Mouse (Mus musculus) adrenal gland, postnatal 4 days (tissue): ENCODE results near the gene D430042O09Rik. TPM values are rescaled to one million over a fixed set of nuclear protein-coding genes. Genes with fewer than 3 reads are reported as not detected.
A peak's percentile ranks its signal among the peaks of the same experiment; 100 is the strongest.

Source experiments
- DNase-seq, 2 experiments: peaks; one replicate each; pipeline ENCODE4 v3.0.0; 2021 to 2022; ENCODE audit warnings: low spot score in 2 of 2, mixed read lengths in 2 of 2
- total RNA-seq, 2 experiments: library from RNA; stranded (reverse); gene quantifications; 2 replicates each; pipeline ENCODE4 v1.2.3; 2021

D430042O09Rik gene
- total RNA-seq, 2 experiments from 2014 or later = 25.1 to 29.6 TPM

- no peak for DNase-seq
Observed at GRCm38 (mm10) chr7:125736366-125737015, 28.8 kb downstream of the D430042O09Rik start.

DNA sequence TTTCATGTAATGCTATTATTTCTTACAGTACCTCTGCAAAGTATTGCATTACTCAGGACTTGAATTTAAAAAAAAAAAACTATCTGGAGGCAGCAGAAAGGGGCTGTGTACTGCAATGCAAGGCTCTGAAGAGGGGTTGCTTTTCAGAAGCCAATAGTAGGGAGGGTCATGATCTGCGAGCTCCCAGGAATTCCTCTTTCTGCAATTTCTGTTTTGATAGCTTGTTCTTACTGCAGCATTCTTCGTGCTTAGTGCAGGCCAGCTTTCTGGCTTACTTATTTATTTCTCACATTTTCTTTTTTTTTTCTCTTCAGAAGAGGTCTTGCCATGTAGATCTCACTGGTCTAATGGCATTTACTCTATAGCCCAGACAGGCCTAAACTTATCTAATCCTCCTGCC is 32.8 kb downstream of the D430042O09Rik start:
- no peak for DNase-seq

- DNase-seq = no peak
Observed at GRCm38 (mm10) chr7:125741271-125741703, 33.6 kb downstream of the D430042O09Rik start.

GRCm38 (mm10) chr7:125744774-125745173 is 37.1 kb downstream of the D430042O09Rik start:
- DNase-seq = no peak

GRCm38 (mm10) chr7:125746621-125747315 is 39.1 kb downstream of the D430042O09Rik start:
- no peak for DNase-seq

GRCm38 (mm10) chr7:125747316-125747690 is 39.6 kb downstream of the D430042O09Rik start:
- no peak for DNase-seq

DNA sequence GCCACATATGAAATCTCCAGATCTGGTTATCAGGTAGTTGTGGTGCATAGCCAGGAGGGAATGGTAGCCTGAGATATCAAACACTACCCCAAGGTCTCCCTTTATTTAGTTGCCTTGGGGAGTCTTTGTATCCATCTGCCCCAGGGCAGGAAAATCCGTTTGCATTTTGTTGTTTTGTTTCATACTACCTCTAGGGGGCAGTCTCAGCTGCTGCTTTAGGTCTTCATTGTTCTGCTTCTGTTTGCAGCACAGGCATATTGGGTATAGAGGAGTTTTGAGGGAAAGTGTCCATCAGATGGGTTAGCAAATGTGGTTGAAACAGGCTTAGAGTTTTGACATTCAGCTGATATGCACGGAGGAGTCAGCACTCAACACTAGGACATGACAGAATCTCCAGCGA is 40.5 kb downstream of the D430042O09Rik start:
- DNase-seq = no peak

GRCm38 (mm10) chr7:125752699-125753325 is 45.1 kb downstream of the D430042O09Rik start:
- no peak for DNase-seq

GRCm38 (mm10) chr7:125753326-125753715 is 45.6 kb downstream of the D430042O09Rik start:
- no peak for DNase-seq

DNA sequence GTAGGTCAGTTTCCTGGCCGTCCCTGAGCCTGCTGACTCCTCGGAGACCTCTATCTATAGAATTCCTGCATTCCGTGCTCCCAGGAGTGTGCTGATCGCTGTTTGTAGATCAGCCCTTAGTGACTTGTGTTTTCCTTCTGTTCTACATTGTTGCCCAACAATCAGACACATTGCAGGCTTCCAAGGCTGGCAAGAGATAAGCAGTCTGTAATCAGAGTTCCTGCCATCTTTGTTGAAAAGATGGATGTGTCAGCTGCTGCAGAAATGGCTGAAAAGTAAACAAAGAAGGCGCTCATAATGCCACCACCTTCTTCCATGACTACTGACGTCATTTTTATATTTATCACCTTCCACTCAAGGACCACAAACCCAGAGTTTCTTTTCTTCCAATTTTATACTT is 49.1 kb downstream of the D430042O09Rik start:
- no peak for DNase-seq

- no peak for DNase-seq
Observed at GRCm38 (mm10) chr7:125757896-125758623, 50.4 kb downstream of the D430042O09Rik start.

GRCm38 (mm10) chr7:125762289-125762688 is 54.6 kb downstream of the D430042O09Rik start:
- DNase-seq = no peak

GRCm38 (mm10) chr7:125762883-125763830 is 55.5 kb downstream of the D430042O09Rik start:
- DNase-seq = no peak

- no peak for DNase-seq
Observed at GRCm38 (mm10) chr7:125764373-125764772, 56.7 kb downstream of the D430042O09Rik start.

- no peak for DNase-seq
Observed at GRCm38 (mm10) chr7:125766976-125767831, 59.5 kb downstream of the D430042O09Rik start.

DNA sequence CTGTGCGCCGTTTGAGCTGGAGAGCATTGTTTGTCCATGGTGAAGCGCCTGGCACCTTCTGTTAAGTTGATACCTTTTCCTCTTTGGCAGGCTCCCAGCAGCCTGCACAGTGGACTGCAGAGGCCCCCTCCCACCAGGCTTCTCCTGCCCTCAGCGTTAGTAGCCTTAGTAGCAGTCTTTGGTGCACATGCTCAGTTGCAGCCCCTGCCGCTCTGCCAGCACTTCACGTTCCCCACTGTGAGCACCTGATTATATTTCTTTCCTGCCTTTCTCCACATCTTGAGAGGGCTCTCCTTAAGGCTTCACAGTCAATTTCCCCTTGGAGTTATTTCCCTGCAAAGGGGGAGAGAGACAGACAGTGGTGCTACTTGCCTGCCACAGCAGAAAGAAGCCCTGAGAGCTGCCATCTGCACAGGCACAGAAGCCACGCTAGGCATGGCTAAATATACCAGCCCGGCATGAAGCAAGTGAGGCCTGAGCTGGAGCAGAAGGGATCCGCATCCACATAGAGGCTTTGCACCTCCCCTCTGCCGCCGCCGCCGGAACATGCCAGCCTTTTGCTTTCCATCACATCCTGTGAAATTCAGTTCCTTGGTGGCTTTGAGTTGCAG is 65.4 kb downstream of the D430042O09Rik start:
- DNase-seq = no peak

- DNase-seq = no peak
Observed at GRCm38 (mm10) chr7:125783206-125783605, 75.5 kb downstream of the D430042O09Rik start.

DNA sequence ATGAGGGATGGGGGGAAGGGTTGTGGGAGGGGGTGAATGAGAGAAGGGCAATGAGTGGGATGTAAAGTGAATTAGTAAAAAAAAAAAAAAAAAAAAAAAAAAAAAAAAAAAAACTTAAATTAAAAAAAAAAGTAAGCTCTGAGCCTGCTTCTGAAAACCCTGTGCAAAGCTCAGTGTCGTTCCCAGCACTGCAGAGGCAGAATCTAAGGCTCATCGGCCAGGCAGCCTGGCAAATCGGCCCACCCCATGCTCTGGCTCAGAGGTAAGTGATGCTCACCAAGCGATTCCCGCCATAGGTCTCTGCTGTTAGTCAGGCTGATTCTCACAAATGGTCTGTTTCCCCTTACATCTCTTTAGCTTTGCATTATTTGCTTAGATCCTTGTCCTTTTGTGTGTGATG is 78.4 kb downstream of the D430042O09Rik start:
- DNase-seq = no peak

GRCm38 (mm10) chr7:125787046-125787445 is 79.4 kb downstream of the D430042O09Rik start:
- peak in 1 of 2 experiments; percentile 8 for DNase-seq
